Mouse (Mus musculus) megakaryocyte, adult 5-6 weeks (primary cell): ENCODE results near the gene Trappc2l. TPM values are rescaled to one million over a fixed set of nuclear protein-coding genes. Genes with fewer than 3 reads are reported as not detected.

ENCODE experiments used
- ATAC-seq: 2 replicates; pipeline ENCODE4 v1.8.0; 2016; ENCODE audit warnings: mild to moderate bottlenecking, inconsistent platforms; ENCODE audit not compliant: poor library complexity, severe bottlenecking
- total RNA-seq, 2 experiments: library from RNA; stranded (forward) in 1 of 2; stranded (reverse) in 1 of 2; fragments of 153-499, 151-499 nt in 1 of 2; fragments of 221-1000, 200-1000 nt in 1 of 2; gene quantifications; 2 replicates each; pipeline versions ENCODE4 v1.2.3 to v1.2.4; 2015 to 2017

Gene Trappc2l
- total RNA-seq, 2 experiments from 2014 or later, result 37.6 to 88.2 TPM

GRCm38 (mm10) chr8:122651326-122651921 is 40.0 kb downstream of the Trappc2l start:
- no peak for ATAC-seq

DNA sequence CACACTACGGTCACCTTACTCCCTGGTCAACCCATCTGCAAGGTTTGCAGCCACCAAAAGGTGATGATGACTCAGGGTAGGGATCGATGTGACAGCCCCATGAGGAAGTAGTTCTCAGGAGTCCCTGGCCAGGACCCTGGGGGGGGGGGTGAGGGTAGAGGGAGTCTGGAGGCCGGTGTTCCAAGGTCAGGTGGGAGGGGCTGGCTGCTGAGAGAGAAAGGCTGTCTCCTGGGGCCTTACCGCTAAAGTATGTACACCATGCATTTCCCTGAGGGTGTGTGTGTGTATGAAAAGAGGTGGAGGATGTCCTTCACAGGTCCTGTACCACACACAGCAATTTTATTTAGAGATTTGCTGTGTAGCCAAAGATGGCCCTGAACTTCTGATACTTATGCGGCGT is 41.2 kb downstream of the Trappc2l start:
- ATAC-seq, result no peak

- no peak for ATAC-seq
These were observed 43.3 kb downstream of the Trappc2l start for GRCm38 (mm10) chr8:122654768-122655167.

GRCm38 (mm10) chr8:122656056-122656999 is 44.9 kb downstream of the Trappc2l start:
- no peak for ATAC-seq

DNA sequence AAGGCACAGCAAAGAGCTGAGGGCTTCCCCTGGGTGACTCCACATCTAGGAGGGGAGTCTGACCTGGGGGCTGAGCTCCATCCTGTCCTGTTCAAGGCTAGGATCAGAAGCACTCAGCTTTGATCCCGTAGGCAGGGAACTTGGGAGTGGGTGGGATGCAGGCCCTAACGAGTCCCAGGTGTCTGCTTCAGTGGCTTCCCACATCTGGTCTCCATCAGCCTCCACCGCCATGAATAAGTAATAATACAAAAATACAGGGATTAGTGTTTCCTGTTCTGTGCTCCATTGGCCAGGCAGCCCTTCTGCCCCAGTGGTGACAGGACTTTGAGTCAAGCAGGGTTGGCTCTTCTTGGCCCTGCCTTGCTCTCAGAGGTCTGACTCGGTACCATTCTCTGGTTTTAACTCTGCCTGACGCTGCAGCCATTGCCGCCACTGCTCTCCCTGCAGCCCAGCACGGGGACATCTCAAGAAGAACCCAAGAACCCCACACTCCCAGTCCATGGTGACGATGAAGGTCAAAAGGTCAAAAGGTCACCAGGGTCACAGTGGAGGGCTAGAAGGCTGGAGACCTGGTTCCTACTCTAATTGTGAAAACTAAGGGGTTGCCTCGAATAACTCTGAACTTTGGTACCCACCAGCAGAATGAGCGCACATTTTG is 46.8 kb downstream of the Trappc2l start:
- no peak for ATAC-seq

DNA sequence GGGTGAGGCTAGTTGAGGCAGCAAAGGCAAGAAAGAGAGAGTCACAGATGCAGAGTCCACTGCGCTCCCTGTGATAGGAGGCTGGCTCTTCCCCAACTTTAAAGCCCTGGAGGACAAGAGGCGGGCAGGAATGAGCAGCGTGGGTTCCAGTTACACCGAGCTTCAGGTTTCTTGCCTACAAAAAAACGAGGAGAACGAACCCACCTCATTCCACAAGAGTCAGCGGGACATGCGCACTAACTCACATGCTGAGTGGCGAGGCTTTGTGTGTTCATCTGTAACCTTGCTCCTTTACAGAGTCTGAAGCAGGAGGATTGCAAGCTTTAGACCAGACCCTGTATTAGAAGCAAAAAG is 47.3 kb downstream of the Trappc2l start:
- ATAC-seq, result no peak

DNA sequence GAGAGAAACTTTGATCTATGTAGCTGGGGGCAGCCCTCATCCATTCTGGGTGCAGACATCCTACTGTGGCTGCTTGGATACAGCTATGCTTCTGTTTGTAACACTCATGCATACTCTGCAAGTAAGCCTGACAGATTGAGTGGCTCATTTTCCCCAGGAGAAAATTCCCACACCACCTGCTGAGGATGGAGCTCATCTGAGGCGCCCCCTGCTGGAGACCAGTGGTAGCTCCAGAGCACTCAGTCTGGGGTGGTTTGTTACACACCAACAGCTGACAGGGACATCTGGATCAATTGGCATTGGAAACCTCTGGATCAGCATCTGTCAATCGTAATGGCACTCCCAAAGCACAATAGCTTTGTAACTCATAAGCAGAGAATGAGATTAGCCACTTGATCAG is 48.6 kb downstream of the Trappc2l start:
- 0 out of 2 replicates have a peak, but pooled peaks have one; percentile 23 for ATAC-seq

DNA sequence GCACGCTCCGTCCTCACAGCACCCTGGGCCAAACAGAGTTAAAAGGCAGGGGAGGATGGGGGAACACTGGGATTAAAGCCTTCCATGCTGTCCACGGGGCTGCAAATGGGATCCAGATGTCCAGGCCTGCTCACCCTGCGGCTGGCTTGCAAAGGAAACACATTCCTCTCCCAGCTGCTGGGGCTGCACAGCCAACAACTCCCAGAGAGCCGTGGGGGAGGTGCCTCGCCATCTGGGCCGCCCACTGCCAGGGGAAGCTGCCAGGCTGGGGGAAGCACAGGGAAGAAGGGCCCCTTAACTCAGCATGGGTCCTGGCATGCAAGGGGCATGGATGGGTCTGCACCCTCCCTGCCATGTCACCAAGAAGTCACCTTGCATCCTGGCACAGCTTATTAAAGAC is 49.7 kb downstream of the Trappc2l start:
- ATAC-seq, result no peak

- ATAC-seq, result no peak
These were observed 50.5 kb downstream of the Trappc2l start for GRCm38 (mm10) chr8:122661894-122662293.

DNA sequence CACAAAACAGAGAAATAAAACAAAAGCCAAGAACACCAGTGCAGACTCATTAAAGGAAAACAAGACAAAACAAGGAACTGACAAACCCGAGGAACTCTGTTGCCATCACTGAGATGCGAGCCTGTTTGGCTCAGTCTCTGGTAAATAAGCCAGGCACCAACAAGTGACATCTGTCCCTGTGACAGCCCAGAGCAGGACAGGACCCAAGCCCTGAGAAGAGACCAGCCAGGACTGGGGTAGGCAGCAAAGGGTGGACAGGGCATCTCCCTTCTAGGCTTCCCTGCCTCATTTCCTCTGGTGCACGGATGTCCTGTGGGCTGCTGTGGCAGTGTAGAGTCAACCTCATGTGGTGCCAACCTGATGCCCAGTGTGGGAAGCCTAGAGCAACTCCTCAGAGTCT is 51.7 kb downstream of the Trappc2l start:
- ATAC-seq, result no peak

GRCm38 (mm10) chr8:122663670-122664069 is 52.2 kb downstream of the Trappc2l start:
- ATAC-seq, result no peak

- peak; percentile 66 for ATAC-seq
These were observed 53.8 kb downstream of the Trappc2l start for GRCm38 (mm10) chr8:122665221-122665620.

GRCm38 (mm10) chr8:122665667-122666316 is 54.4 kb downstream of the Trappc2l start:
- no peak for ATAC-seq

Other genes with a start within 250 kb of the Trappc2l start
- 19.6 and 22.0 TPM in 2 replicates for gene Zc3h18, start 235.0 kb upstream of the Trappc2l start, total RNA-seq (2015)
- gene Zc3h18, start 235.0 kb upstream of the Trappc2l start, total RNA-seq (2017), result 50.2 and 63.1 TPM in 2 replicates
- gene Il17c, start 189.6 kb upstream of the Trappc2l start, total RNA-seq (2015), result not detected in 2 replicates
- gene Il17c, start 189.6 kb upstream of the Trappc2l start, total RNA-seq (2017), result not detected in 2 replicates
- gene Cyba, start 178.7 kb upstream of the Trappc2l start, total RNA-seq (2015), result 547 and 634 TPM in 2 replicates
- 285 and 337 TPM in 2 replicates for gene Cyba, start 178.7 kb upstream of the Trappc2l start, total RNA-seq (2017)
- 9.8 and 10.3 TPM in 2 replicates for gene Mvd, start 168.2 kb upstream of the Trappc2l start, total RNA-seq (2015)
- gene Mvd, start 168.2 kb upstream of the Trappc2l start, total RNA-seq (2017), result 15.2 and 15.6 TPM in 2 replicates
- gene Snai3, start 150.9 kb upstream of the Trappc2l start, total RNA-seq (2015), result 0.09 and 0.25 TPM in 2 replicates
- not detected in 2 replicates for gene Snai3, start 150.9 kb upstream of the Trappc2l start, total RNA-seq (2017)
- 42.0 and 48.6 TPM in 2 replicates for gene Rnf166, start 135.6 kb upstream of the Trappc2l start, total RNA-seq (2015)
- 50.8 and 59.5 TPM in 2 replicates for gene Rnf166, start 135.6 kb upstream of the Trappc2l start, total RNA-seq (2017)
- 13.5 and 16.2 TPM in 2 replicates for gene Ctu2, start 135.5 kb upstream of the Trappc2l start, total RNA-seq (2015)
- 4.7 and 7.7 TPM in 2 replicates for gene Ctu2, start 135.5 kb upstream of the Trappc2l start, total RNA-seq (2017)
- 27.4 and 34.6 TPM in 2 replicates for gene Piezo1, start 60.3 kb upstream of the Trappc2l start, total RNA-seq (2015)
- gene Piezo1, start 60.3 kb upstream of the Trappc2l start, total RNA-seq (2017), result 30.0 and 35.9 TPM in 2 replicates
- 41.7 and 41.9 TPM in 2 replicates for gene Cdt1, start 43.6 kb upstream of the Trappc2l start, total RNA-seq (2015)
- 28.4 and 34.1 TPM in 2 replicates for gene Cdt1, start 43.6 kb upstream of the Trappc2l start, total RNA-seq (2017)
- gene Aprt, start 34.7 kb upstream of the Trappc2l start, total RNA-seq (2015), result 272 and 308 TPM in 2 replicates
- gene Aprt, start 34.7 kb upstream of the Trappc2l start, total RNA-seq (2017), result 132 and 149 TPM in 2 replicates
- gene Galns, start 177 bp upstream of the Trappc2l start, total RNA-seq (2015), result 52.6 and 53.0 TPM in 2 replicates
- gene Galns, start 177 bp upstream of the Trappc2l start, total RNA-seq (2017), result 57.5 and 63.1 TPM in 2 replicates
- gene Pabpn1l, start 11.1 kb downstream of the Trappc2l start, total RNA-seq (2015), result 0.27 TPM in 1 of 2 replicates, not detected in the other
- not detected in 2 replicates for gene Pabpn1l, start 11.1 kb downstream of the Trappc2l start, total RNA-seq (2017)
- gene Cbfa2t3, start 87.5 kb downstream of the Trappc2l start, total RNA-seq (2015), result 29.5 and 30.0 TPM in 2 replicates
- gene Cbfa2t3, start 87.5 kb downstream of the Trappc2l start, total RNA-seq (2017), result 25.1 and 26.5 TPM in 2 replicates
- 4.3 and 5.0 TPM in 2 replicates for gene Acsf3, start 163.8 kb downstream of the Trappc2l start, total RNA-seq (2015)
- gene Acsf3, start 163.8 kb downstream of the Trappc2l start, total RNA-seq (2017), result 3.9 and 5.9 TPM in 2 replicates
- gene Cdh15, start 236.3 kb downstream of the Trappc2l start, total RNA-seq (2015), result not detected in 2 replicates
- not detected in 2 replicates for gene Cdh15, start 236.3 kb downstream of the Trappc2l start, total RNA-seq (2017)